Mouse (Mus musculus) right cerebral cortex, adult 2 months (tissue): ENCODE results near the gene Rpl26.
A peak's percentile ranks its signal among the peaks of the same experiment; 100 is the strongest.

Source experiments
- DNase-seq, 2 experiments: peaks; one replicate each; pipeline ENCODE4 v3.0.0; 2021 to 2022; ENCODE audit warnings: low spot score in 2 of 2

Rpl26 gene

DNA sequence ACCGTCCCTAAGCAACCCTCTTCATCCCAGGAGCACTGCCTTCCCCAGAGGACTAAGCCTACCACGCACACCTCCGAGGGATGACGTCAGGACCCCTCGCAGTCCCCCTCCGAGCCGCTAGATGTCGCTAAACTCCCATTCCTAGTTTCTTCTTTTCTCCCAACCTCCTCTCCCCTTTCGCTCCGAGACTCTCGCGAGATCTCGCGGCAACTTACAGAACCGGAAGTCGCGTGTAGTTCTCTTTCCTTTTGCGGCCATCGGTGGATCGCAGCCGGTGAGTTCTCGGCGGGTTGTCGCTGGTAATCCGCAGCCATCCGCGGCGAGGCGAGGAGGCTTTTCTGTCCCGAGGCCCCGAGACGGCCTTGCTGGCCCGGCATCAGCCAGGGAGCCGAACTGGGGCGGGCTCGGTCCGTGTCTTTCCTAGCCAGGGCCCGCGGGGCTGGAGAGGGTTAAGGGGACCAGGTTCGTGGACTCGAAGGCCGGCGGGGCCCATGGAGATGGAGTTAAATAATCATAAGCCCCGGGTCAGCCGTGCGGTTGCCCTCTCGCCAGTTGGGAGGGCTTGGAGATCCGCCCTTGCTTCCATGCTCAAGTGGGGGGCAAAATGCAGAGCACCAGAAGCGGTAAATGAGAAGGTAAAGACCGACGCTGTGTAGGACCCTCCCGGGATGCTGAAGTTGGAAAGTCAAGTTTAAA, at the start of gene Rpl26:
Gene Rpl26, plus strand, starts transcription at position 233 of the 696 bp plus-strand sequence.
- DNase-seq = peak; percentile 100

DNA sequence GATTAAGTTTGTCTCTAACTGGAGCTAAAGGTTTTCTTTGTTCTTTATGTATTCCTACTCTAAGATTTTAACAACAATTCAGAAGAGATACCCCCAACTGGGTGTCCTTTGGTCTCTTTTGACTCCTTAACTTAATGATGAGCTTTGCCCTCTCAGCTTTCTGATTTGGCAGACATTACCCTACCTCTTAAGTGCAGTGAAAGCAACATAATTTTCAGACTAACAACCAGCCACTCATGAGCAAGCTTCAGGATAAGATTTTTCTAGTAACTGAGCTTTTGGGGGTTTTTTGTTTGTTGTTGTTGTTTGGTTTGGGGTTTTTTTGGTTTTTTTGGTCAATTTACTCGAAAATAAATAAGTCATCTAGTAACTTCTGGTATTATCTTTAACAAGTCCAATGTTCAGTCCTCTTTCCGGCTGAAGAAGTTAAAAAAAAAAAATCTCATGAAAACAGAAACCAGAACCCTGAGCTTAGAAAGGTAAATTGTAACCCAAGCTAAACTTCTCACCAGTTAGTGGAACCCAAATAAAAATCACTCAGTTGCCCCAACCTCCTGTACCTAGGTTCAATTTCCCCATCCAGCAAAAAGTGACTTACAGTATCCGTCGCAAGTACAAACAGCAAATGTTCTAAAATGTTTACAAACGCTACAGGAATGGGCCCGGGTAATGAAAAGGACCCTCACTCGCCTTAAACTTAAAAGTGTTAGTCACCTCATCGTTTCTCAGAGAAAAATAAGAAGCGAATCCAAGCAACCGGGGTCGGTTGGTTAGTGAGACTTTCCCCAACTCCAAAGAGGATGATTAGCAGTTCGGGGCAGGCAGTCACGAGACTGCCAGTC, 49.5 kb upstream of the Rpl26 start:
- no peak for DNase-seq

DNA sequence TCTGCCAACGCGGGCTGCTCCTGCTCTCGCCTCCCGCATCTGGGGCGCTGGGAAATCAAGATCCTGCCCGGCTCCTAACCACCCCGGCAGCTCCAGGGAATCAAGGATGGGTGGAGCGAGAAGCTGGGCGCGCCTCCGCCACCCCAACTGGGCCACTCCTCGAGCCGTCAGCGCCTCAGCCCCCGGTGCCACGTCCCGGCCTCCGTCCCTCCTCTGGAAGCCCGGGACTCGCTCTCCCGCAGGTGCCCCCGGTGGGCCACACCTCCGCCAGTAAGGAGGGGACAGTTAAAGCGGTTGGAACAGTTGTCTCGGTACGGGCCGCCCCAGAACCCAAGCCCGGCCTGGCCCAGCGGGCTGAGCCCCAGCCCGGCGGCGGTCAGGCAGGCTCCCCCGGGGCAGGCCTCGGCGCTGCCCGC, 48.9 kb upstream of the Rpl26 start:
- DNase-seq = peak; percentile 57 to 64

DNA sequence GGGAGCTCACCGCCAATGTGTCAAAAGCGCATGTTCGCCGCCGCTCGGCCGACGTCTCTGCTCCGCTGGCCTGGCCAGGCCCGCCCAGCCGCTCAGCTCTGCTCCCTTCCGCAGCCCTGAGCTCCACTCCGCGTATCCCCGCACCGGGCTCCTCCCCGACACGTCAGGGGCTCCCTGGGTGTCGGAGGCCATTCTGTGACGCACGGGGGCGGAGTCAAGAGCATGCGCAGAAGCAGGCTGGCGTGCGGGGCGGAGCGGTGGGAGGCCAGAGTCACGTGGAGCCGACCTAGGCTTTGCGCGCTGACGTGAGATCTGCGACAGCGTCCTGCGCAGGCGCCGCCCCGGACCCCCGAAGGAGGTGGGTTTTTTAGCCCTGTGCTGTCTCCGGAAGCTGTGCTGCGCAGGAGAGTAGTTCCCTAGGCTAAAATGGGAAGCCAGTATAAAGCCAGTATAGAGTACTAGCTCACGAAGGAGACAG, 48.4 kb upstream of the Rpl26 start:
- DNase-seq = peak; percentile 99 to 100

DNA sequence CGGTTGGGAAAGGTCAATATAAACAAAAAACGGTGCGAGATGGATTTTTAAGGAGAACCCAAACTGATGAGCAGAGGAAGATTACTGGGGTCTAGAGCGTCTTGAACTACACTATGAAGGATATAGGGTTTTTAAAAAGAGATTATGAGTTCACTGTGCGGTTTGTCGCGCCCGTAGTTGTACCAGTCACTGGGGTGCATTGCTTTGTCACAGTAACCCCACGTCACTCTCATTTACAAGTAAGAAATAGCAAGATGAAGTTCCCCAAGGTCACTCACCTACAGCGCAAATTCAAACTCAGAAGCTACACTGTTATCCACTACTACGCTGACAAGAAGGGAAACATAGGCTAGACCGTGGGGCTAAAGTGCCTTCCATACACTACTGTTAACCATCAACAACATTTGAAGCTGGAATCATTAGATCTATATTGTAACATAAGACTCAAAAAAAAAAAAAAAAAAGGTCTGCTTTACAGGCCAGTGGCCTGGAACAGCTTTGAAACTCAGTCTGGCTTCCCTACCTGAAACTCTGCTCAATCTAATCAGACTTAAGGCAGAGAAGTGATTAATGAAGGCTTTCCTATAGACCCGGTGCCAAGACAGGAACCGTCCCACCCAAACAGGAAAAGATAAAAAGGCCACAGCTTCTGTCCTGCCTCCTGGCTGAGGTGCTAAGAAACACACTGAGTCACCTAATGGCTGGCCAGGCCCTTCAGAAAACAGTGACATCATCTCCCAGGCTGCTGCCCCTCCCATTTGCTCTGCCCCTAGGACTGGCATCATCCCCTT, 47.6 kb upstream of the Rpl26 start:
- DNase-seq = no peak

DNA sequence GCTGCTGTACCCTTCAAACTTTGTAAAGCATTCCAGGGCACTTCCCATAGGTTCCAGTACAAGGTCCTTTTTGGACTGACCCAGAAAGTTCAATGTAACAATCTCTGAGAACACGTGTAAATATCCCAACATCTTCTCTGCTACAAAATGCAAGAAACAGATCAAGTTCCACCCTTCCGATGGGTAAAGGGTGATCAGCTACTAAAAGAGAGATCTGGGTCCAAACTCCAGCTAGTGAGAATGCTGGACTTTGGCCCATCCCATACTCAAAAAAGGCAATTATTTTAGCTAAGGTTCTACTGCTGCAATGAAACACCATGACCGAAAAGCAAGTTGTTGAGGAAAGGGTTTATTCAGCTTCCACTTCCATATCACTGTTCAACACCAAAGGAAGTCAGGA, 46.8 kb upstream of the Rpl26 start:
- DNase-seq = no peak

DNA sequence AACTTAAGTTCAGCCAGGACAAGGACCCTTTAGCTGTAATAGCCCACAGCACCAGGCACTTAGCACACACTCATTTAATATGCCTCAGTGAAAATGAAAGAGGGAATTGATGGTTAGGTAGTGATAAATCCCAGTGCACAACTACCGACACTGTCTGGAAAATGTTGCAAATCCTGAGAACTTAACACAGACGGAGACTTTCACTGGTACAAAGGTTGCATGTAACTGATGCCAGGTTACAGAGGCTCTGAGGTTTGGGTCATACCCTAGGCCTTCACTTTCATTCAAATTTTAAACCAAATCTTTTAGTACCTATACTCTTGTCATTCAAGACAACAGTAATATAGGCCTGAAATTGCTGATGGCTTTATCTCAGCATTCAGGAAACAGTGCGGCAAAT, 44.1 kb upstream of the Rpl26 start:
- DNase-seq = no peak

DNA sequence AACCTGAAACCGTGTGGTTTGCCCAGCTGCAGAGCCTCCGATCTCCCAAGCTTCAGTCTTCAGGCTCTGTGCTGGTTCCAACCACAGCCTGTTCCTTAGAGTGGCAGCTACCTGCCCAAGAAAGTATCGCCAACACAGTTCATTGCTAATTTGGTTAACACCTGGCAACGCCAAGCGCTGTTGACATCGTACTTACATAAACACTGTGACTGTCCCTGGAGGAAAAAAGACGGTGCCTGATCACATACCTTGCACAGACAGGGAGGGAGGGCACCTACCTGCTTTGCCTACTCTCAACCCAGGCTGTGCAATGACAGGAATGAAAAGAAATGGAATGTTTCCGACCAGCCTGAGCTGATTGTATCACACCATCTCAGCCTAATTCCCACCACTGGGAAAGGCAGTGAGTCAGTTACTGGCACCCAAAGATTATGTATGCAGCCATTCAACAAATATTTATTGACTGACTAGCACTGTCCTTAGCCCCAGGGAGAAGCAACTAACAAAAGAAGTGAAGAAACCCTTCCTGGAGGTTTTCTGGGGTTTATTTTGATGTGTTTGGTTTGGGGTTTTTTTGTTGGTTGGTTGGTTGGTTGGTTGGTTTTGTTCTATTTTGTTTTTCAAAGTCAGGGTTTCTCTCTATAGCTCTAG, 41.3 kb upstream of the Rpl26 start:
- DNase-seq = no peak

DNA sequence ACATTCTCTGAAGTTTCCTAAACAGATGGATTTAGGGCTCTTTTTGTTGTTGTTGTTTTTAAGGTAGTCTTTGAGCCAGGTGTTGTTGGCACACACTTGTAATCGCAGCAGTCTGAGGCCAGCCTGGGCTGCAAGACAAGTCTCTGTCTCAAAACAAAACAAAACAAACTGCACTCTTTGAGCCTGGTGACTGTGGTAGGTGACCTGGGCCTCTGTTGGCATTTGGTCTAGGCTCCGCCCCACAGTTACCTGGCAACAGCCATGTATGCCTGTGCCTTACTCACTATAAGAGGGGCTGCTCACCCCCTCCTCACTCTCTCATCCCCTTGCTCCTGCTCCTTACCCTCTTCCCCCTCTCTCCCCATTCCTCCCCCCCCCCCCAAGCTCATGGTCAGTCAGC, 39.1 kb upstream of the Rpl26 start:
- no peak for DNase-seq

DNA sequence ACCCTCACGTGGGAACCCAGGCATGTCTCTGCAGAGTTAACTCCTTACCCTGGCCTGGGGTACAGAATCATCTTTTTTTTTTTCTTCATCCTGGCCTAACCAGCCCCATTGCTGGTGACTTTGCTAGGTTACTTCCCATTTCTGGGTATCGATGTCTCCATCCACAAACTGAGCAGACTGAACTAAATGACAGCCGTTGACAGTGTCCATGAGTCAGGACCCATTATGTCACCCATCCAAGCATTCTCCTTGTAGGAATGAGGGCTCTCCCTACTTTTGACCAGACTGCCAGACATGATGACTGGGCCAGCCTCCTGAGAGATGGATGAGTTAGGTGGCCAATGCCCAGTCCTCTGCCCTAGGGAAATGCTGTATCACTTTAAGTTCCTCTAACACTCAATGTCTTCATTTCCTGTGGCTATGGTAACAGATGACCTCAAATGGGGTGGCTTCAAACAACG, 37.7 kb upstream of the Rpl26 start:
- no peak for DNase-seq

DNA sequence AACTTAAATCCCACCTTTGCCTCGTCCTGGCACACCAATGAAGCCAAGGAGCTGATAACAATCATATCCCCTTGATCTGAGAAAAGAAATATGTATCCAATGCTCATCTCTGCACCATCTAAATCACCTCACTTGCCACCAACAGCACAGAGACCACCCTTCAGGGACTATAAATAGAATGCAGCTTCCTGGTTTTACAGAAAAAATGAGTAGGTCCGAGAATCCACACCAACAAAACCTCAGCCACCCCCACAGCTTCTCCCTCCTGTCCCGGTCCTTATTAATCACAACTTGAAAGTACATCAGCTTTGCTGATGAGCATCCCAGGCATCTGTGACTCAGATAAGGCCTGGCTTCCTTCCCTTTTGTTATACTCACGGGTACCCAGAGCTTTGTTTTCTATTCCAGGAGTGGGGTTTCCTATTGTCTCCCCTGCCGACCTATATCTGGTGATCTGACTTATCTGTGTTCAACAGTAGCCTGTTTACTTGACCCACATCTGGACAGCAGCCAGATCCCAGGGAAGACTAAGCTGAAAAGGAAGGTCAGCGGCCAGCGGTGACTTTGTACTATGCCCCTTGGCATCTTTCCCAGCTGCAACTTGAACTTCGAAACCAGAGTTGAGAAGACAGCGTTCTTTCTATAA, 36.7 kb upstream of the Rpl26 start:
- no peak for DNase-seq

DNA sequence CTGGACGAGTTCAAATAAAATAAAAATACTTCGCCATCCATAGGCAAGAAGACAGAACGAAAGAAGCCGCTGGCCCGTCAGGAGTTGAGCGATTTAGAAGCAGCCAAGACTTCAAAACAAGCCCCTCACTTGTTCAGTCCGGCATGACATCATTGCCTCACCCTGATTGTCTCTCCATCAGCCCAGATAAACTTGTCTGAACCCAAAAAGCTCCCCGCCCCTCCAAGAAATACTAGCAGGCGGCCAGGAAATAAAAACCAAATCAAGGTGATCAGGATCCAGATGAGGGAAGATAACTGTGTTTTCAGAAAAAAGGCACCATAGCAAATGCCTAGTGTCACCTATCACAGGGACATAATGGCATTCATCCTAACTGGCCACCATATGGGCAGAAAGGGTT, 30.1 kb upstream of the Rpl26 start:
- DNase-seq = no peak

DNA sequence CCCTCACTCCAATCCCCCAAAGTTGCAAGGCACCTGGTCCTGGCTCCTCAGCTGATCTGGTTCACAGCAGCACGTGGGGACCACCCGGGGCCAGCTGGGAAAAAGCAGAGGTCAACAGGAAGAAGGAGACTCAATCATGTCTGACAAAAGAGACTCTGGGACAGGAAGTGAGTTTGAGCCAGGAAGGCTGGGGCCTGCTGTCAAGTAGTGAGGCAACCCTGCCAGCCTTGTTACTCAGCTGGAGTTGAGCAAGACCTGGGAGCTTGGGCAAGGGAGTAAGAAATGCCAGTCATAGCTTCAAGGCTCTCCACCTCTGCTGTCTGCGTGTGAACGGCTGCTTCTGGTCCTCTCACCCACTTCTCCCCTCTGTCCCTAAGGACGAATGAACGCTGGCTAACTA, 29.6 kb upstream of the Rpl26 start, which contains the start of gene Ndel1:
Gene Ndel1, minus strand, starts transcription at position 111 of the 400 bp plus-strand sequence.
- no peak for DNase-seq

DNA sequence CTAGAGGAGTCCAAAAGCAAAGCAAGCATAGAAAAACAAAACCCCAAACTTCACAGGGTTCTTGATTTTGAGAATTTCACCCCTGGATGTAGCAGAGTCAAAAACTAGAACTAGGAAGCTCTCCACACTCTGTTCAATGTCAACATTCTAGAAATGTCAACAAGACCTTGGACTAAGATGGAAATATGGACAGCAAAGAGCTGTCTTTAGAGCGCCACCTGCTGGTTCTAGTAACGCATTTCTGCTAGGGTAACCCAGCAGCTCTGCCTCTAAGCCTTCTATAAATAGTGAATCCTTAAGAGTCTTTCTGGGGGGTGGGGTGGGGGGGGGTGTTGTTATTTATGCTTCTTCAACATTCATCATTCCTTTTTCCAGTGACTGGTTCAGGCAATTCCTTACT, 26.5 kb upstream of the Rpl26 start:
- peak; percentile 62 to 63 for DNase-seq

DNA sequence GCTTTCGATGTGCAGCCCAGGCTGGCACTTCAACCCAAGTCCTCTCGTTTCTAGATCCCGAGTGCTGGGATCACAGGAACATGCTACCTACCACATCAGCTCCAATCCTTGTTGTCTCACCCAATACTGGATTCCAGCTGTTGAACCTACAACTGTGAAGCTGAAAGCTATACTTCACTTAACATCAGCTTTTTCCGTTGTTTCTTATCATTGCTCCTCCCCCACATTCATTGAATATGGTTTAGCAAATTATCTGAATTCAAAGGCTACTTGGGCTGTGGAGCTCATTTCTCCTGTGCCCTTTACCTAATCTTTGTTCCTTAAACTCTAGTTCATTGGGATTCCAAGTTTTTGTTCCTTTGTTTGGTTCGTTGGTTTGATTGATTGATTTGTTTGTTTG, 22.6 kb upstream of the Rpl26 start:
- no peak for DNase-seq

DNA sequence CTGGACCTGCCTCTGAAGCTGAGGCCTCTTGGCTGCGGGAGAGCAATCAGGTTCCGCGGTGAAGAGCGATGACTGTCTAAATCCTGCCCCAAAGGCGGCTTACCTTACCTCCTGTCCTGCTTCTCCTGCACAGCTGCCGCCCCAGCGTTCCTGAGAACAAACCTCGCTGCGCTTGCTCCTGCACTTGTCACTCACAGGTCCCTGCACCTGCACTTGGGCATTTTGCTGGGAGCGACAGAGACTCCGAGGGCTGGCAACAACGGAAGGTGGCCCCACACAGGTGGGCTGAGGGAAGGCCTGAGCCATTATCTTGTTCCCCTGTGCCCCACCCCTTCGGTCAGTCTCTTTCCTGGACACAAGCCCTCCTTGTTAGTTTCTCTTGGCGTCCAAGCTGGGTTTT, 19.3 kb upstream of the Rpl26 start:
- DNase-seq = no peak

DNA sequence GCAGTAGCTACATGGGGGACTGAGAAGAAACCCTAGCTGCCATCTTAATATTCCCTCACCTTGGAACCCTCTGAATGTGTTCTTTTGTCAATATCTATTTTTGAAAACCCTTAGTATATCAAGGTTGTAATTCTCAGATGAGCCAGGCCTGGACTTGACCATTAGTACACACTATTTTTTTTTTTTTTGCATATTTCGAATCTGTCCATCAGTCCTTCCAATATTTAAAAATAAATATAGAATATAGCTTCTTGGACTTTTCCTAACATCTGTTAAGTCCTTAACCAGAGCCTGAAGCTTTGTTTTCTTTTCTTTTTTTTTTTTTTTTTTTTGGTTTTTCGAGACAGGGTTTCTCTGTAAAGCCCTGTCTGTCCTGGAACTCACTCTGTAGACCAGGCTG, 17.5 kb upstream of the Rpl26 start:
- DNase-seq = no peak

DNA sequence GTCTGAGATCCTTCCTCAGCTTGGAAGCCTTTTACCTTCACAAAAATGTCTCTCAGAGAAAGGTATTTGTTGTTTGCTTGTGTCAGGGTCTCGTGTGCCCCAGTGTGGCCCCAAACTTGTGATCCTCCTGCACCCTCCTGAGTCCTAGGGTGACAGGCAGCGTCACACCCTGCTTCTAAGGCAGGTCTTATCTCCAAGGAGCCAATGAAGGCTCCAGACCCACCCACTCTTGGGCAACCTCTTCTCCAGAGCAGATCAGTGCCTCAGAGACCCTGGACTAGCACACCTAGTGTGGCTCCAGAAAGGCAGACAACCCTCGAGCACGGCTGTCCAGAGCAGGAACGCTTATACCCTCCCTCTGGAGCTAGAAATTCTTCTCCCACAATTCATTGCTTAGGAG, 17.0 kb upstream of the Rpl26 start:
- DNase-seq = no peak

DNA sequence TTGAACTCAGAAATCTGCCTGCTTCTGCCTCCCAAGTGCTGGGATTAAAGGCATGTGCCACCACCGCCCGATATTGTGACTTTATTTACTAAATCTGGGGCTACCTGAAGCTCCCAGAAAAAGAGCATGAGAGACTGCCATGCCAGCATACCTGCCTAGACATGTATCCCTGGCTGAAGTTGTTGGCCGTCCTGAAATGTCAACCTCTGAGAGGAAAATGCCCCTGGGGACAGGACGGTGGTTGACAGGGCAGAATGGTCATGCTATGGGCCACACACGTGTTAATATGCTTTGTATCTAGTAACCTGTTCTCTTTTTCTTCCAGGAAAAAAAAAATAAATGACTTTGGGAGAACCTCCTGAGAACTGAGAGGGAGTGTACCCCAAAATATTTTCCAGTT, 15.3 kb upstream of the Rpl26 start:
- DNase-seq = no peak

DNA sequence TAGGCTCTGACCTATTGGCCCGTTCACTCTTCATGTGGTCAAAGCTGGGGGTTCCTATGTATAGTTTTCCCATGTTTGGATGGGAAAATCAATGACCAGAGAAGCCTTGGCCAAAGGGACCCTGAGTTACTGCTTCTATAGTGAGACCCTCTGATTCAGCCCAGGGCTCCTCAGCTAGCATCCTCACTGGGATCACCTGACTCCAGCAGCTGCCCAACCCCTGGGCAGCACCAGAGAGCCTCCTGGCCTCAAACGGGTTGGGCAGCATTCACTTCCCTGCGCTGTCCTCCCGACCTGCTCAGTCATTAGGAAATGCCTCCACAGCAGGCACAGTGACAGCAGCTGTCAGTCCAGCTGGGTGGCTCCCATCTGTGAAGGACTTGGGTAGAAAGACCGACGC, 13.1 kb upstream of the Rpl26 start, which contains the start of gene Rnf222:
Gene Rnf222, plus strand, starts transcription at position 301 of the 400 bp plus-strand sequence.
- DNase-seq = no peak

DNA sequence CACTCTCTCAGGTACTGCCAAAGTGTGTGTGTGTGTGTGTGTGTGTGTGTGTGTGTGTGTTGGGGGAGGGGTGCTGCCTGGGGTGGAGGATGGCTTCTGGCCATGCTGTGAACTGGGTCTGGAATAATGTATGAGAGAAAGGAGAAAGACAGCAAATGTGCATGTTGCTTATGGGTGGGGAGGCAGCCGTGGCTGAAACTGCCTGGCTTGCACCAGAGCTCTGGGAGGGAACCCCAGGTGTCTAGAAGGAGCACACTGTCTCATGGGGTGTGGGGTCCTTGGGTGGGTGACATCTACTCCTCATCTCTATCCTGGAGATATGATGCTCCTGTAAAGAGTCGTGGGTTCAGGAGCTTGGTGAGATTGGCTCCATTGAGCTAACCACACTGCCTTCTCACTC, 12.7 kb upstream of the Rpl26 start:
- DNase-seq = no peak
